Mouse (Mus musculus) lung, embryonic 15.5 days (tissue): ENCODE data around the gene Tcf12. TPM values are rescaled to one million over a fixed set of nuclear protein-coding genes. Genes with fewer than 3 reads are reported as not detected.

Experiments
- ATAC-seq: fragments of 200-750 bp; cut with Nextera tagmentation; 2 replicates; pipeline ENCODE4 v1.8.0; 2017; ENCODE audit warnings: moderate number of reproducible peaks, borderline replicate concordance; ENCODE audit not compliant: low FRiP score, low TSS enrichment; ENCODE audit errors: extremely low read depth
- H3K27ac ChIP-seq: fragments of 300-500 bp; sonication (generic); 2 replicates; pipeline ENCODE4 v1.5.1; 2015; ENCODE audit warnings: moderate library complexity, mild to moderate bottlenecking, inconsistent platforms
- H3K27me3 ChIP-seq: fragments of 300-500 bp; sonication (generic); 2 replicates; pipeline ENCODE4 v1.6.1; 2015; ENCODE audit warnings: inconsistent platforms
- H3K36me3 ChIP-seq: fragments of 300-500 bp; sonication (generic); 2 replicates; pipeline ENCODE4 v1.6.1; 2015; ENCODE audit warnings: inconsistent platforms
- H3K4me1 ChIP-seq: fragments of 300-500 bp; sonication (generic); 2 replicates; pipeline ENCODE4 v1.6.1; 2015; ENCODE audit warnings: inconsistent platforms
- H3K4me2 ChIP-seq: fragments of 300-500 bp; sonication (generic); 2 replicates; pipeline ENCODE4 v1.6.1; 2015; ENCODE audit warnings: inconsistent platforms, mild to moderate bottlenecking, moderate library complexity
- H3K4me3 ChIP-seq: fragments of 300-500 bp; sonication (generic); 2 replicates; pipeline ENCODE4 v1.5.1; 2015; ENCODE audit warnings: mild to moderate bottlenecking, inconsistent platforms
- H3K9ac ChIP-seq: fragments of 300-500 bp; sonication (generic); 2 replicates; pipeline ENCODE4 v1.6.1; 2015; ENCODE audit warnings: inconsistent platforms
- H3K9me3 ChIP-seq: fragments of 300-500 bp; sonication (generic); 2 replicates; pipeline ENCODE4 v1.6.1; 2016; ENCODE audit warnings: inconsistent platforms
- WGBS: fragments of 180-500 bp; shearing (Covaris S2); methylation state at CpG from one replicate; pipeline ENCODE4 v1.1.7; 2015; 5-methylcytosine and 5-hydroxymethylcytosine counted together
- polyA plus RNA-seq: library from polyadenylated mRNA; unstranded; fragments of >200 nt; fragmentation: Nextera tagmentation; extraction: Ambion mirVana; gene quantifications from 2 replicates; pipeline ENCODE4 v1.2.1, GENCODE M21; 2015

Tcf12 gene
- polyA plus RNA-seq, 1 experiment from 2014 or later = 75.8 TPM

DNA sequence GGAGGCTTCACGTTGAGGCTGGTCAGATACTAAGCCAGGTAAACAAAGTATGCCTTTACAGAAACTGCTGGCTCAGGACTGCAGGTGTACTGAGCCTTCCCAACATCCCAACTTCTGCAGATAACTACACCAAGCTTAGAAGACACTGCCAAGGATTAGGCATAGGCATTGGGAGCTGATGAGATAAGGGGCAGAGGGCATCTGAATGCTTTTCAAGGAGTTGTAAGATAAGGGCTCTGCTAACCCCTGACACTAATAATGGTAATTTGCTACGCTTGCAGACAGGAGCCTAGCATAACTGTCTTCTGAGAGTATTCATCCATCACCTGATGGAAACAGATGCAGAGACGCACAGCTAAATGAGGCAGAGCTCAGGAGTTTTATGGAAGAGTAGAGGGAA lies 257.8 kb downstream of the Tcf12 start:
- H3K4me2 ChIP-seq = no peak overlapping the region
- 75% methylated on average over 3 of the region's 3 CpGs for WGBS

DNA sequence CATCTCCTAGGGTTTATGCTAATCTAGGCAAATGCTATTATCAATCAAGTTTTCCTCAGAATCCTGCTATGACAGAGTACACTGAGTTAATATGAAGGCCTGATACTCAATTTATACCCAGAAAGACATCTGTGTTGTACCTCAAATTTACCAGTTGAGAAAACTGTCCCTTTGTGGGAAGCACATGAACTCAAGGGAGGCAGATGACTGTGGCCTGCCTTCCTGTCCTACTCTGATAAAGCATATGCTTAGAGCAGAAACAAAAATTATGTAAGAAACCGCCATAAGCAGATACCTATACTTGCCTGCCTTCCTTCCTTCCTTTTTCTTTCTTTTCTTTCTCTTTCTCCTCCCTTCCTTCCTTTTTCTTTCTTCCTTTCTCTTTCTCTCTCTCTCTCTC lies 261.4 kb downstream of the Tcf12 start:
- Histone ChIP-seq H3K4me1 (no peaks in the 10 kb centered on the region), H3K36me3 (peaks cover 76% of the 10 kb centered on the region)

More for the DNA sequence above, 257.8 kb downstream of the Tcf12 start:
- Histone ChIP-seq H3K27ac (no peak overlapping the region), H3K9ac (no peak overlapping the region), H3K36me3 (peaks cover 67% of the 10 kb centered on the region), H3K9me3 (no peaks in the 10 kb centered on the region), H3K27me3 (no peaks in the 10 kb centered on the region), H3K4me1 (no peaks in the 10 kb centered on the region), H3K4me3 (no peak overlapping the region)
- ATAC-seq = no peak

DNA sequence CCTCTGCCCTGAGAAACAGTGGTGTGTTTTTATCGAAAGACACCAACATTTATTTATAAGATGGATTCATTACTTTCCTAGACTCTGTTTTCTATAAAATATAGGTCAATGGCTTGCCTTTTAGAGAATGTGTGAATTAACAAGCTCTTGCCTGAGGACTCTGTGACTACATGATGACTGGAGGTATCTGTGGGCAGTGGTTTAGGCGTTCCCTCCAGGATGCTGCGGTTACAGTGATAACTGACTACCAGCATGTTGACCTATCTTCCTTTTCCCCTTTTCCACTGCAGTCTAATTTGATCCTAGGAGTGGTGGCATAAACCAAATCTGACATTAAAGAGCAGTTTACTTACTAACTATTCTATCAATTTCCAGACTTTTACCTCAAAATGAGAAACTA lies 263.3 kb downstream of the Tcf12 start:
- Histone ChIP-seq H3K4me2 (no peak overlapping the region), H3K9me3 (no peaks in the 10 kb centered on the region), H3K9ac (no peak overlapping the region), H3K27ac (no peak overlapping the region), H3K36me3 (peaks cover 71% of the 10 kb centered on the region), H3K27me3 (no peaks in the 10 kb centered on the region), H3K4me3 (no peak overlapping the region), H3K4me1 (no peaks in the 10 kb centered on the region)
- WGBS = 95% methylated on average over 3 of the region's 3 CpGs
- ATAC-seq = no peak

More for the DNA sequence above, 261.4 kb downstream of the Tcf12 start:
- ATAC-seq = no peak
- Histone ChIP-seq H3K4me3 (no peak overlapping the region), H3K27me3 (no peaks in the 10 kb centered on the region), H3K9me3 (no peaks in the 10 kb centered on the region), H3K9ac (no peak overlapping the region), H3K4me2 (no peak overlapping the region), H3K27ac (no peak overlapping the region)
- WGBS = 89% methylated on average over 1 of the region's 1 CpGs

DNA sequence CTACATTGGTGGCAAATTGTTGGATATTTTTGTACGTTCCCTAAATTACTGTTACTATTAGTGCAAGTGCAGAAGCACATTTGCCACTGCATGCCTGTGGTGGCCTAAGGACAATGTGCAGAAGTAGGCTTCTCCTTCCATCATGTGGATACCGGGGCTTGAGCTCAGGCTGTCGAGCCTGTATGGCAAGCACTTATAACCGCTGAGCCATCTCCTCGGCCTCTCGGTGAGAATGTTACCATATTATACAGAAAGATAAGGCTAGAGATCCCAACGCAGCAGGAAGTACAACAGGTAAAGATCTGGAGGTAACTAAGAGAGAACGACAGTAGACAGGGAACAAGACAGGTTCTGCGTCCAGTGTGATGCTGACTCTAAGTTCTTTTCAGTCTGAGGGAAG lies 263.8 kb downstream of the Tcf12 start:
- H3K27ac ChIP-seq = no peak overlapping the region
- H3K27me3 ChIP-seq = no peaks in the 10 kb centered on the region
- peaks cover 70% of the 10 kb centered on the region for H3K36me3 ChIP-seq
- WGBS = 91% methylated on average over 9 of the region's 9 CpGs
- no peak overlapping the region for H3K9ac ChIP-seq
- ATAC-seq = no peak
- no peak overlapping the region for H3K4me2 ChIP-seq
- H3K9me3 ChIP-seq = no peaks in the 10 kb centered on the region
- no peaks in the 10 kb centered on the region for H3K4me1 ChIP-seq
- no peak overlapping the region for H3K4me3 ChIP-seq

DNA sequence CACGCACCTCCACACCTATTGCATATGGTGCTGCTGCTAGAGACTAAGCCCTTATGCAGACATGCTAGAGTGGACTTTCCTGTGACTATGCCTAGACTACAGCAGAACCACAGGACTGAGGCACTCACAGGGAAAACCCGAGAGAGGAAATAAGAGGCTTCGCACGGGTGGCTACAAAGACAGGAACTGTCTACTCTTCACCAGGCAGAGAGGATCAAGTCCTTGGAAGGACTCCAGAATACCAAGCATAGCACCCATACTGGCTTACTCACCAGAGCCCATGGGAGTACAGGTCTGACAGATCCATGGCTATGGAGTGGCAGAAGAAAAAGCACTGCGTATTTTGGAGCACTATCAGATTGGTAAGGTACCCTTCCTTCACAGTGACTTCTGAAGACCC lies 269.8 kb downstream of the Tcf12 start:
- WGBS = 87% methylated on average over 5 of the region's 5 CpGs

DNA sequence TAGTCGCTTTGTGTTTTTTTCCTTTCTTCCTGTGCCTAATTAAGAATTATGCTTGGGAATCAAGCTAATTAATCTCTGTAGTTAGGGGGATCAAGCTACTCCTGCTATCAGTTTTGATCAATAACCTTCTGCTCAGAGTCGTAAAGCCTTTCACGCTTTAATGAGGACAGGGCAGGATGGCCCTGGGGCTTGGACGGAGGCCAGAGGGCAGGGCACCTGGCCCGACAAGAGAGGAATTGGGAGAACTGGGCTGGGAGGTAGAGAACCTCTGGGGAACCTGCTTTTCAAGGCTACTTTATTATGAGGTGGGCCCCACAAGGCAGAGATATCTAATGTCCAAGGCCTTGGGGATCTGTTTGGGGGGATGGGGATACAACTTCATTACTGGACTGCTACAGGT lies 274.3 kb downstream of the Tcf12 start:
- no peak for ATAC-seq
- Histone ChIP-seq H3K36me3 (peaks cover 9% of the 10 kb centered on the region), H3K4me2 (no peak overlapping the region), H3K4me1 (peaks cover 29% of the 10 kb centered on the region), H3K9ac (no peak overlapping the region), H3K4me3 (no peak overlapping the region), H3K27ac (no peak overlapping the region), H3K9me3 (no peaks in the 10 kb centered on the region), H3K27me3 (no peaks in the 10 kb centered on the region)
- 52% methylated on average over 5 of the region's 5 CpGs for WGBS

More for the DNA sequence above, 269.8 kb downstream of the Tcf12 start:
- Histone ChIP-seq H3K9me3 (no peaks in the 10 kb centered on the region), H3K4me1 (peaks cover 6% of the 10 kb centered on the region; the same call in 1 of the 2 replicates), H3K27me3 (no peaks in the 10 kb centered on the region), H3K27ac (no peak overlapping the region), H3K4me3 (no peak overlapping the region), H3K4me2 (no peak overlapping the region), H3K9ac (no peak overlapping the region), H3K36me3 (peaks cover 47% of the 10 kb centered on the region)
- ATAC-seq = no peak

DNA sequence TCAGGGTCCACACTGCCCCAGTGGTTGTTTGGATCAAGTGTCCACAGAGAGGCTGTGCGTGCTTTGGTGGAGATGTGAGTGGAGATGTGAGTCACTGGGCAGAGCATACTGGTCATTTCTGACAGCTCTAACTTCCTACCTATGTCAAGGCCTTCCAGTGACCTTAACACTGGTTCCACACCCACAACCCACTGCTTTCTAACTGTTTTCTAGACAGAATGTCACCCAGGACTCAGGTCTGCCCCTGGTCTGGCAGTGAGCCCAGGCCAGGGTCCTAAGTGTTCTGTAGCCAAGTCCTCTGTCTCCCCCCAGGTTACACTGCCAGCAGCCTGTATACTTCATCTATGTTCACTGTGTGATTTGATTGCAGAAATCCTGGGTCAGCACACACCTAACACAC lies 275.3 kb downstream of the Tcf12 start:
- Histone ChIP-seq H3K4me3 (no peak overlapping the region), H3K9ac (no peak overlapping the region), H3K27me3 (no peaks in the 10 kb centered on the region), H3K4me1 (peaks cover 33% of the 10 kb centered on the region), H3K9me3 (no peaks in the 10 kb centered on the region), H3K27ac (peak overlapping the region; percentile 60), H3K36me3 (0 out of 2 replicates have a peak, but pooled peaks cover 4% of the 10 kb centered on the region), H3K4me2 (no peak overlapping the region)
- no peak for ATAC-seq
- WGBS = 90% methylated on average over 1 of the region's 1 CpGs

DNA sequence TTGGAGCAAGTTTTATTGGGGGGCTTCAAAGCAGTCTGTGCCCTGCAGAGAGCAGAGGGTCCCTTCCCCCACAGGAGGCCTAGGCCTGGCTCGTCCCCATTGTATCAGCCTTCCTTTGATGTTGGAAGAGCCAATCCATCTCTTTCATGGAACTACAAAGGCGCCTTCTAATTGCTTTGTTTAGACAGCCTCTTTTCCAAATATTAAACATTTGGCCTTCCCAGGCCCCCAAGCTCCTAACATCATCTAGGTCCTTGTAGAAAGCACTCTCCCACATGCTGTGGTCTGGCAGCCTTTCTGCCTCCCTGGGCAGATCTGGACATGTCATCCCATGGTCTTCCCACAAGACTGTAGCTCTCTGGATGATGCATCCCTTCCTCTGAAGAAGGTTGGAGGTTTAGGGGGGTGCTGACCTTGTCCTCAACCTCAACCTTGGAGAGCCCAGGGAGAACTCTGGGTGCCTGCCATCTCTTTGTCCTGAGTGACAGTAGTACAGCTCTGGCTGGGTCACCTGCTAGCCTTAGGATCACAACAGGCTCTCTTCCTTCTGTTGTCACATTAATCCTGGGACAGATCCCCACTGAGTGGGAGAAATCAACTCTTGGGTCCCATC lies 276.4 kb downstream of the Tcf12 start:
- Histone ChIP-seq H3K9ac (no peak overlapping the region), H3K4me1 (peaks cover 33% of the 10 kb centered on the region), H3K27ac (peak overlapping the region; percentile 60), H3K36me3 (no peaks in the 10 kb centered on the region), H3K4me2 (no peak overlapping the region), H3K4me3 (no peak overlapping the region), H3K9me3 (no peaks in the 10 kb centered on the region), H3K27me3 (no peaks in the 10 kb centered on the region)
- peak; percentile 64; the same call in 1 of the 2 replicates for ATAC-seq
- WGBS = 10% methylated on average over 2 of the region's 2 CpGs

DNA sequence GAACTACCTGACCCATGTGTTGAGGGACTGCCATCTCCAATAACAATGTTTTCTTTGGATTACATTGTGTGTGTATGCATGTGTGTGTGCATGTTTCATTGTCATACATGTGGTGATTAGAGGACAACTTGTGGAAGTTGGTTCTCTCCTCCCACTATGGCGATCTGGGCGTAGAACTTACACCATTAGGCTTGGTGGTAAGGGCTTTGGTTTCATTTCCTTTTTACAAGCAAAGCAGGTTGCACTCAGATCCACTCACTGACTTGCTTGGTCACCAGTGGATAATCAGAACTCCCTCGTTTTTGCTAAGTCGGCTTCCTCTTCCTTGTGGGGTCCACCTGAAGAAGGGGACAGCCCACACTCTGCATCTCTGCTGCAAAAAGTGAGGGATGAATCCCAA lies 277.0 kb downstream of the Tcf12 start:
- ATAC-seq = no peak
- 50% methylated on average over 4 of the region's 4 CpGs for WGBS
- H3K27ac ChIP-seq = peak overlapping the region; percentile 25

DNA sequence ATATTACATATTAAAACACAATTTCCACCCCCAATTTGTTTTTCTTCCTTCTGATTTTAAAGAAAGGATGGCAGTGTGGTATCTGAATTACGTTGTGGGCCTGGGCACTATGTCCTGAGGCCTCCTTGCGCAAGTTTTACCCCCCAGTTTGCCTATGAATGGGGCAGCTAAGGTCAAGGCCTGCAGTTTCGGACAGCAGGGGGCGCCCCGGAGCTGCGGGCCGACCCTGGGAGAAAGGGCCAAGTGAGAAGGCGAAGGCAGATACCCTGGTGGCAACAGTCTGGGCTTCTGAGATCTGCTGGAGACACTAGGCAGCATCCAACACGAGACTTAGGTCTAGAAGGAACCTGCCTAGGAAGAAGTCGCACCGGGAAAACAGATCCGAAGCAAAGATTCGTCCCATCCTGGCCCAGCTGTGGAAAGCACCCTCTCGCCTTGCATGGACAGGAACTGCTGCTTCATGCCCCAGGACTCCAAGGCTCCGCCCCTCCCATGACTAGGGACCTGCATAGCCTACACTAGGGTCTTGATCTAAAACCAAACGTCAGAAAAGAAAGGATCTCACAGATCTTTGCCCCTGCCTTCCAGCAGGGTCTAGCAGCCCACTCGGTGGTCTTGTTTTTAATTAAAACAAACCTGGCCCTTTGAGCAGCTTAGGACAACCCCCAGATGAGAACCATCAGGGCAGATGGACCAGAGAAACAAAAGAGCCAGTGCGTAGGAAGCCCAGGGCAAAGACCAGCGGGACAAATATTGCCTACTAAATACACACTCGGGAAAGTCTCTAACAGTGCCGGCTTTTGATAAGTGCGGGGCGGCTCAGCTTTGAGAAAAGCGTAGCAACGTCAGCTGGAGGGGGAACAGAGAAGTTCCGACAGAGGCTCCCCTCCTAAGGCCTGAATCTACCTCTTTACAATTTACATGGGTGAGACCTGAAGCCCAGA lies 279.6 kb downstream of the Tcf12 start:
- peaks cover 28% of the 10 kb centered on the region for H3K4me1 ChIP-seq
- no peak overlapping the region for H3K27ac ChIP-seq
- no peaks in the 10 kb centered on the region for H3K9me3 ChIP-seq
- H3K27me3 ChIP-seq = no peaks in the 10 kb centered on the region
- no peak for ATAC-seq
- 36% methylated on average over 26 of the region's 26 CpGs for WGBS
- H3K4me3 ChIP-seq = no peak overlapping the region
- no peaks in the 10 kb centered on the region for H3K36me3 ChIP-seq
- H3K9ac ChIP-seq = no peak overlapping the region
- peak overlapping the region; percentile 38 for H3K4me2 ChIP-seq

More for the DNA sequence above, 277.0 kb downstream of the Tcf12 start:
- Histone ChIP-seq H3K4me2 (no peak overlapping the region), H3K27me3 (no peaks in the 10 kb centered on the region), H3K4me3 (no peak overlapping the region), H3K4me1 (peaks cover 33% of the 10 kb centered on the region), H3K9ac (no peak overlapping the region), H3K9me3 (no peaks in the 10 kb centered on the region), H3K36me3 (no peaks in the 10 kb centered on the region)

DNA sequence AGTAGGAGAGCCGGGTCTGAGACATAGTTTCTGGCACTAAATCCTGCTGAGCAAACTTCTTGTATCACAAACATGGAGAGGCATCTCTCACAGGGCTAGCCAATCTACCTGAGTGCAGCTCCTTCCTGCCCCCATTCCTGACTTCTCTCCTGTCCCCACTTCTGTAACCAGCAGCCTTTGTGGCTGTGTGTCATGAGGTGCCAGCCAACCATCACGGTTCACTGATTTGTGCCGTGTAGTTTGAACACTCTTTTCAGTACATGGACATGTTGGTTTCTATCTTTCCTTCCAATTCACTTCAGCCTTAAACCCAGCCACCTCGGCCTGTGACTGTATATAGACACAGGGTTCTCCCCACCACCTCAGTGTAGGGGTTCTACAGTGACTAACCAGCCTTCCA lies 280.7 kb downstream of the Tcf12 start:
- WGBS = 74% methylated on average over 4 of the region's 4 CpGs
- Histone ChIP-seq H3K27ac (no peak overlapping the region), H3K36me3 (no peaks in the 10 kb centered on the region), H3K9ac (no peak overlapping the region), H3K9me3 (no peaks in the 10 kb centered on the region), H3K4me3 (no peak overlapping the region), H3K27me3 (no peaks in the 10 kb centered on the region), H3K4me1 (peaks cover 27% of the 10 kb centered on the region), H3K4me2 (no peak overlapping the region)
- no peak for ATAC-seq

DNA sequence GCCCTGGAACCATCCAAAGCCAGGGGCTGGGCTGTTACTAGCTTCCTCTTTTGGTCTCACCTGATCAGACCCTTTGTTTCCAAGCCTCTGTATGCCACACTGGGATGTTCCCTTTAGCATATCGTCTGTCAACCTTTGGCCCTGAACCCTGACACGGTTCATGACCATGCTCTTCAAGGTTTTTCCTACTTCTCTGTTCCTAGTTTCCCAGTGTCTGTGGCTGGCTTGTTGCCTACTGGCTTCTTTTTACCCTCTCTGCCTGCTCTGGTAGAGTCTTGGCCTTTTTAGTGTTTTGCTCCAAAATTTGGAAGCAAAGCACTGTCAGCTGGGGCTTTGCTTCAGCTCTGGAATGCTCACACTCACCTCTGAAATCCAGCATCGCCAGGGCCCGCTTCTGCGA lies 281.3 kb downstream of the Tcf12 start:
- peaks cover 27% of the 10 kb centered on the region for H3K4me1 ChIP-seq
- H3K9ac ChIP-seq = no peak overlapping the region
- H3K4me2 ChIP-seq = no peak overlapping the region
- WGBS = 78% methylated on average over 5 of the region's 5 CpGs
- H3K36me3 ChIP-seq = no peaks in the 10 kb centered on the region
- H3K27me3 ChIP-seq = no peaks in the 10 kb centered on the region
- H3K9me3 ChIP-seq = no peaks in the 10 kb centered on the region
- no peak for ATAC-seq
- H3K4me3 ChIP-seq = no peak overlapping the region
- H3K27ac ChIP-seq = no peak overlapping the region
